Mouse (Mus musculus) limb, embryonic 15.5 days (tissue): ENCODE results near the gene Prkcq. TPM values are rescaled to one million over a fixed set of nuclear protein-coding genes. Genes with fewer than 3 reads are reported as not detected.

Experiments
- ATAC-seq: fragments of 200-750 bp; cut with Nextera tagmentation; 2 replicates; pipeline ENCODE4 v1.8.0; 2017; ENCODE audit warnings: low read depth, moderate TSS enrichment; ENCODE audit not compliant: insufficient number of reproducible peaks, low FRiP score, low TSS enrichment
- H3K27ac ChIP-seq: fragments of 300-500 bp; sonication (generic); 2 replicates; pipeline ENCODE4 v1.5.1; 2015; ENCODE audit warnings: moderate library complexity, mild to moderate bottlenecking, inconsistent platforms
- H3K27me3 ChIP-seq: fragments of 300-500 bp; sonication (generic); 2 replicates; pipeline ENCODE4 v1.6.1; 2015; ENCODE audit warnings: inconsistent platforms
- H3K36me3 ChIP-seq: fragments of 300-500 bp; sonication (generic); 2 replicates; pipeline ENCODE4 v1.6.1; 2015; ENCODE audit warnings: inconsistent platforms
- H3K4me1 ChIP-seq: fragments of 300-500 bp; sonication (generic); 2 replicates; pipeline ENCODE4 v1.6.1; 2015; ENCODE audit warnings: inconsistent platforms
- H3K4me2 ChIP-seq: fragments of 300-500 bp; sonication (generic); 2 replicates; pipeline ENCODE4 v1.6.1; 2015; ENCODE audit warnings: mild to moderate bottlenecking, inconsistent platforms
- H3K4me3 ChIP-seq: fragments of 300-500 bp; sonication (generic); 2 replicates; pipeline ENCODE4 v1.5.1; 2015; ENCODE audit warnings: mild to moderate bottlenecking, inconsistent platforms
- H3K9ac ChIP-seq: fragments of 300-500 bp; sonication (generic); 2 replicates; pipeline ENCODE4 v1.6.1; 2015; ENCODE audit warnings: inconsistent platforms
- H3K9me3 ChIP-seq: fragments of 300-500 bp; sonication (generic); 2 replicates; pipeline ENCODE4 v1.6.1; 2016; ENCODE audit warnings: inconsistent platforms
- WGBS: fragments of 180-500 bp; shearing (Covaris S2); methylation state at CpG from one replicate; pipeline ENCODE4 v1.1.7; 2015; 5-methylcytosine and 5-hydroxymethylcytosine counted together
- polyA plus RNA-seq: library from polyadenylated mRNA; unstranded; fragments of >200 nt; fragmentation: Nextera tagmentation; extraction: Ambion mirVana; gene quantifications from 2 replicates; pipeline ENCODE4 v1.2.1, GENCODE M21; 2015

Prkcq gene
- polyA plus RNA-seq, 1 experiment from 2014 or later = 3.9 TPM

DNA sequence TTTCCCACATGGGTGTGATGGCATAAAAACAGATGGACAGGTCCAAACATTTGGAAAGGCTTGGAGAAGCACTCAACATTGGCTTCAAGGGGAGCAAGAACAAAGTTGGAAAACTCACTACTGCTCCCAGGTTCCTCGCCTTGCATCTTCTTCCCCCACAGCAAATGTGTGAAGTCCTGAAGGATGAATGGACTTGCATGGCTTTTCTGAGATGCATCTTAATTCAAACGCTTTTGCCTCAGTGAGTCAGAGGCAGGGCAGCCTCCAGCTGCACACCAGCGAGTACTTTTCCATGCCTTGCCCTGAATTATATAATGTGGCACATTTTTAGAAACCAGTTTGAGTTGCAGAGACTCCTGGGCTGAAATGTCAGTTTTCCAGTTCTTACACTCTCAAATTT lies 175.9 kb downstream of the Prkcq start:
- H3K27ac ChIP-seq = no peak overlapping the region
- no peaks in the 10 kb centered on the region for H3K4me1 ChIP-seq
- no peaks in the 10 kb centered on the region for H3K9me3 ChIP-seq
- no peaks in the 10 kb centered on the region for H3K36me3 ChIP-seq
- no peak overlapping the region for H3K9ac ChIP-seq
- WGBS = 74% methylated on average over 3 of the region's 3 CpGs
- H3K4me3 ChIP-seq = no peak overlapping the region
- H3K27me3 ChIP-seq = no peaks in the 10 kb centered on the region
- H3K4me2 ChIP-seq = no peak overlapping the region
- no peak for ATAC-seq
